In genomic region chr3:68608848-68609497, GRCm38 (mm10) we compare ENCODE assay signal across 10 mouse cellular contexts.
A peak's percentile ranks its signal among the peaks of the same experiment; 100 is the strongest.
DNase-seq lines count a peak whose midpoint lies in the region; ATAC-seq lines count a peak whose summit lies in the region.
"Had no signal": no experiment of that assay in that cellular context is flagged by ENCODE, and none has a peak within 500 bp of the region (broad histone marks: within the 10 kb centered on the region; RNA-seq: fewer than 3 reads in every experiment).

No protein-coding gene starts in this region.

- H3K9ac ChIP-seq in midbrain, embryonic 11.5 days (ENCODE audit: low read length) = no peak overlapping the region
- H3K9ac ChIP-seq in midbrain, embryonic 14.5 days (replicated peaks; ENCODE audit: low read length) = no peak overlapping the region
- H3K9ac ChIP-seq: limb, embryonic 13.5 days had no signal

- DNase-seq in adrenal gland, adult (ENCODE audit: inconsistent age in 2 of 2, low spot score in 1 of 2) = peak; percentile 49 to 60
- no peak for DNase-seq in adrenal gland, adult 8-10 months
- DNase-seq in midbrain, embryonic 11.5 days (ENCODE audit: low spot score, missing footprints) = peak; percentile 69
- no peak for DNase-seq in midbrain, embryonic 14.5 days
- peak; percentile 28 for DNase-seq in heart, postnatal 4 days
- no peak for DNase-seq in ovary, adult 18-20 months (ENCODE audit: low spot score)
- DNase-seq in thymus, postnatal 14 days = no peak
- DNase-seq: B cell, adult 2 months had no signal

- no peaks in the 10 kb centered on the region for H3K36me3 ChIP-seq in midbrain, embryonic 11.5 days (ENCODE audit: control insufficient read depth, insufficient read depth, low read length)
- H3K36me3 ChIP-seq in midbrain, embryonic 14.5 days (ENCODE audit: control insufficient read depth, insufficient read depth, low read length) = 0 out of 2 replicates have a peak, but pooled peaks cover 7% of the 10 kb centered on the region
- H3K36me3 ChIP-seq: limb, embryonic 13.5 days had no signal

- peaks cover 4% of the 10 kb centered on the region for H3K4me1 ChIP-seq in midbrain, embryonic 11.5 days (ENCODE audit: control insufficient read depth, insufficient read depth, low read length)
- H3K4me1 ChIP-seq in midbrain, embryonic 14.5 days (ENCODE audit: control insufficient read depth, insufficient read depth, low read length) = peaks cover 18% of the 10 kb centered on the region

- no peak for ATAC-seq in midbrain, embryonic 11.5 days (ENCODE audit: low FRiP score)
- ATAC-seq in midbrain, embryonic 14.5 days (ENCODE audit: low FRiP score, low TSS enrichment) = no peak
- no peak for ATAC-seq in granulocyte monocyte progenitor cell, adult 5-6 weeks (replicated peaks; ENCODE audit: poor library complexity, severe bottlenecking)

- no peaks in the 10 kb centered on the region for H3K9me3 ChIP-seq in midbrain, embryonic 11.5 days (ENCODE audit: control insufficient read depth, low read length)
- H3K9me3 ChIP-seq in midbrain, embryonic 14.5 days (ENCODE audit: control insufficient read depth, low read length) = no peaks in the 10 kb centered on the region
- H3K9me3 ChIP-seq: limb, embryonic 13.5 days had no signal

- H3K4me3 ChIP-seq in midbrain, embryonic 11.5 days (ENCODE audit: low read depth, low read length) = no peak overlapping the region
- H3K4me3 ChIP-seq in midbrain, embryonic 14.5 days (replicated peaks; ENCODE audit: low read depth, low read length) = no peak overlapping the region
- H3K4me3 ChIP-seq: limb, embryonic 13.5 days had no signal

- H3K4me2 ChIP-seq in midbrain, embryonic 11.5 days = no peak overlapping the region
- H3K4me2 ChIP-seq in midbrain, embryonic 14.5 days (ENCODE audit: low read length) = no peak overlapping the region
- H3K4me2 ChIP-seq: limb, embryonic 13.5 days had no signal

- 89% methylated on average over 19 of the region's 19 CpGs for WGBS in midbrain, embryonic 11.5 days
- 80% methylated on average over 19 of the region's 19 CpGs for WGBS in midbrain, embryonic 14.5 days

- H3K27me3 ChIP-seq in midbrain, embryonic 11.5 days (ENCODE audit: control insufficient read depth, insufficient read depth, low read length) = no peaks in the 10 kb centered on the region
- H3K27me3 ChIP-seq in midbrain, embryonic 14.5 days (ENCODE audit: control insufficient read depth, insufficient read depth, low read length) = no peaks in the 10 kb centered on the region
- H3K27me3 ChIP-seq: limb, embryonic 13.5 days had no signal

- H3K27ac ChIP-seq in midbrain, embryonic 11.5 days (ENCODE audit: low read depth, low read length) = no peak overlapping the region
- H3K27ac ChIP-seq in midbrain, embryonic 14.5 days (replicated peaks; ENCODE audit: low read depth, low read length) = no peak overlapping the region
- H3K27ac ChIP-seq: limb, embryonic 13.5 days had no signal

Comparison
In these comparisons a context has a peak if more than half of its experiments do, and no peak if none do; other contexts are left out.
1. DNase-seq: peak in adrenal gland, adult (2 of 2), midbrain, embryonic 11.5 days (single experiment) and heart, postnatal 4 days (single experiment); none in adrenal gland, adult 8-10 months (single experiment), midbrain, embryonic 14.5 days (single experiment), ovary, adult 18-20 months (single experiment) and thymus, postnatal 14 days (single experiment).